Mouse (Mus musculus): ENCODE results near the gene L3mbtl1.
A peak's percentile ranks its signal among the peaks of the same experiment; 100 is the strongest.

L3mbtl1 gene

GRCm38 (mm10) chr2:162998528-162999230 is 55.4 kb downstream of the L3mbtl1 start:
- DNase-seq = peak; percentile 78

GRCm38 (mm10) chr2:162999744-163000143 is 56.5 kb downstream of the L3mbtl1 start:
- peak; percentile 62 for DNase-seq

- DNase-seq = no peak
These were observed 57.8 kb downstream of the L3mbtl1 start for GRCm38 (mm10) chr2:163001071-163001470.

GRCm38 (mm10) chr2:163007299-163007698 is 64.0 kb downstream of the L3mbtl1 start:
- DNase-seq = no peak

GRCm38 (mm10) chr2:163016916-163017743 is 73.9 kb downstream of the L3mbtl1 start, which contains the start of gene Ift52:
Gene Ift52, plus strand, starts transcription at chr2:163017354.
- peak; percentile 96 for DNase-seq

Data from thymus, postnatal 4 days (tissue).